9 mouse cellular contexts compared by ENCODE assay signal in genomic region chr9:61375002-61375401, GRCm38 (mm10). TPM values are rescaled to one million over a fixed set of nuclear protein-coding genes. Genes with fewer than 3 reads are reported as not detected.
DNase-seq lines count a peak whose midpoint lies in the region; ATAC-seq and TF ChIP-seq lines count a peak whose summit lies in the region.
"Had no signal": no experiment of that assay in that cellular context is flagged by ENCODE, and none has a peak within 500 bp of the region (broad histone marks: within the 10 kb centered on the region; RNA-seq: fewer than 3 reads in every experiment).

No protein-coding gene starts in this region.

- no peak overlapping the region for H3K9ac ChIP-seq in heart, embryonic 11.5 days (ENCODE audit: low read depth, low read length)
- H3K9ac ChIP-seq in heart, adult 2 months (ENCODE audit: low read depth, low read length) = no peak overlapping the region
- no peak overlapping the region for H3K9ac ChIP-seq in CH12.LX (ENCODE audit: insufficient read depth, low read depth)
- peak overlapping the region; percentile 100 for H3K9ac ChIP-seq in forebrain, embryonic 13.5 days
- H3K9ac ChIP-seq in liver, embryonic 16.5 days (ENCODE audit: low read depth, low read length) = no peak overlapping the region

- no peak for TF ChIP-seq POLR2A in heart, adult 2 months (IDR thresholded peaks at IDR 0.05; ENCODE audit: insufficient read depth, low read depth, low read length)
- no peak for TF ChIP-seq POLR2A in CH12.LX (IDR thresholded peaks at IDR 0.05; ENCODE audit: low read depth, low read length)

- H3K79me2 ChIP-seq in heart, adult 2 months (replicated peaks; ENCODE audit: control insufficient read depth, insufficient read depth, low read length) = no peaks in the 10 kb centered on the region
- peaks cover 13% of the 10 kb centered on the region; the same call in 1 of the 2 replicates for H3K79me2 ChIP-seq in CH12.LX (replicated peaks; ENCODE audit: control insufficient read depth, extremely low read depth, insufficient read depth, poor library complexity, severe bottlenecking)

- in situ Hi-C loops in CH12.LX (cut with MboI; ENCODE audit: low pct_ligation_motif_present, low pct_unique_long_range_greater_than_20kb, low sequenced_read_pairs) = no loop called here

- no peak for TF ChIP-seq RAD21 in CH12.LX (IDR thresholded peaks at IDR 0.05; ENCODE audit: low read depth, low read length)

- no peak for TF ChIP-seq CTCF in heart, adult 2 months (IDR thresholded peaks at IDR 0.05)
- TF ChIP-seq CTCF in CH12.LX (conservative IDR thresholded peaks at IDR 0.05 in 1 of 2, IDR thresholded peaks at IDR 0.05 in 1 of 2; ENCODE audit: low read depth in 2 of 2, low read length in 2 of 2) = no peak

- intact Hi-C loops in heart, adult 2 months (cut with DNase I) = loop anchor here (2.0 kb wide), 1 partner anchor 30 kb away; no protein-coding TSS in a partner anchor

- peak overlapping the region; percentile 88 for H3K4me3 ChIP-seq in heart, embryonic 11.5 days (ENCODE audit: low read depth, low read length)
- H3K4me3 ChIP-seq in heart, adult 2 months = no peak overlapping the region
- peak overlapping the region in 1 of 3 experiments; percentile 83 for H3K4me3 ChIP-seq in CH12.LX (replicated peaks in 1 of 3; ENCODE audit: low read depth in 2 of 3, low read length in 2 of 3, poor library complexity in 1 of 3)
- peak overlapping the region; percentile 93 for H3K4me3 ChIP-seq in forebrain, embryonic 13.5 days
- no peak overlapping the region for H3K4me3 ChIP-seq in liver, embryonic 16.5 days (ENCODE audit: low read depth, low read length)

- WGBS in heart, embryonic 11.5 days (ENCODE audit: insufficient replicate concordance) = 19% methylated on average over 5 of the region's 5 CpGs
- WGBS in heart, adult 2 months = 61% methylated on average over 5 of the region's 5 CpGs
- WGBS in forebrain, embryonic 13.5 days = 8% methylated on average over 5 of the region's 5 CpGs
- WGBS in liver, embryonic 16.5 days (ENCODE audit: insufficient replicate concordance) = 47% methylated on average over 5 of the region's 5 CpGs

- no peaks in the 10 kb centered on the region for H3K9me3 ChIP-seq in heart, embryonic 11.5 days (replicated peaks; ENCODE audit: control insufficient read depth, low read length)
- no peaks in the 10 kb centered on the region for H3K9me3 ChIP-seq in CH12.LX (replicated peaks; ENCODE audit: low read length)
- no peaks in the 10 kb centered on the region for H3K9me3 ChIP-seq in forebrain, embryonic 13.5 days (replicated peaks)
- H3K9me3 ChIP-seq in liver, embryonic 16.5 days (replicated peaks; ENCODE audit: control insufficient read depth, low read length) = no peaks in the 10 kb centered on the region

- no peak overlapping the region for H3K27ac ChIP-seq in heart, embryonic 11.5 days (ENCODE audit: low read depth, low read length)
- no peak overlapping the region for H3K27ac ChIP-seq in heart, adult 2 months
- H3K27ac ChIP-seq in CH12.LX (ENCODE audit: insufficient read depth, low read depth) = no peak overlapping the region
- H3K27ac ChIP-seq in forebrain, embryonic 13.5 days = peak overlapping the region; percentile 94; the same call in 1 of the 2 replicates
- H3K27ac ChIP-seq in liver, embryonic 16.5 days (ENCODE audit: low read length) = no peak overlapping the region

- no peak for TF ChIP-seq EP300 in heart, adult 2 months (IDR thresholded peaks at IDR 0.05; ENCODE audit: insufficient read depth, low read depth, low read length)
- no peak for TF ChIP-seq EP300 in CH12.LX (IDR thresholded peaks at IDR 0.05; ENCODE audit: low read length)

- DNase-seq in heart, adult 2 months = no peak
- no peak for DNase-seq in CH12.LX (ENCODE audit: extremely low read depth)
- DNase-seq in testis, postnatal 10 days (ENCODE audit: low spot score) = no peak
- DNase-seq in heart, adult 9 months (ENCODE audit: low spot score in 2 of 2) = no peak
- DNase-seq: embryo, embryonic 11 days had no signal

- H3K4me1 ChIP-seq in heart, embryonic 11.5 days (ENCODE audit: control insufficient read depth, insufficient read depth, low read length) = peaks cover 59% of the 10 kb centered on the region
- peaks cover 5% of the 10 kb centered on the region for H3K4me1 ChIP-seq in heart, adult 2 months (ENCODE audit: control insufficient read depth, insufficient read depth, low read length)
- peaks cover 3 to 44% of the 10 kb centered on the region in 2 experiments; a peak in 2 of 4 replicates for H3K4me1 ChIP-seq in CH12.LX (ENCODE audit: control insufficient read depth in 1 of 2, insufficient read depth in 2 of 2)
- H3K4me1 ChIP-seq in forebrain, embryonic 13.5 days = peaks cover 71% of the 10 kb centered on the region
- peaks cover 65% of the 10 kb centered on the region for H3K4me1 ChIP-seq in liver, embryonic 16.5 days (ENCODE audit: control insufficient read depth, low read depth, low read length)

- ATAC-seq in heart, embryonic 11.5 days (replicated peaks; ENCODE audit: insufficient number of reproducible peaks, low FRiP score, low TSS enrichment) = no peak
- no peak for ATAC-seq in forebrain, embryonic 13.5 days
- ATAC-seq in liver, embryonic 16.5 days (ENCODE audit: low read depth) = no peak
- ATAC-seq in activated CD4-positive, CD25-positive, alpha-beta regulatory T cell, adult 4 months = no peak

- dilution Hi-C loops in CH12.LX (cut with MboI; ENCODE audit: extremely low pct_ligation_motif_present, extremely low pct_unique_long_range_greater_than_20kb, low sequenced_read_pairs) = no loop called here

- no peaks in the 10 kb centered on the region for H3K36me3 ChIP-seq in heart, embryonic 11.5 days (ENCODE audit: control insufficient read depth, insufficient read depth, low read length)
- no peaks in the 10 kb centered on the region; the same call in 1 of the 2 replicates for H3K36me3 ChIP-seq in heart, adult 2 months (ENCODE audit: control insufficient read depth, insufficient read depth, low read length)
- H3K36me3 ChIP-seq in CH12.LX (replicated peaks in 1 of 2; ENCODE audit: control insufficient read depth in 1 of 2, insufficient read depth in 1 of 2, low read length in 1 of 2) = peaks cover 5 to 47% of the 10 kb centered on the region in 2 experiments
- peaks cover 27% of the 10 kb centered on the region for H3K36me3 ChIP-seq in forebrain, embryonic 13.5 days (ENCODE audit: poor library complexity, severe bottlenecking)
- H3K36me3 ChIP-seq in liver, embryonic 16.5 days (ENCODE audit: control insufficient read depth, insufficient read depth) = no peaks in the 10 kb centered on the region

- H3K27me3 ChIP-seq in heart, embryonic 11.5 days (ENCODE audit: control insufficient read depth, insufficient read depth, low read length) = peaks cover 24% of the 10 kb centered on the region
- H3K27me3 ChIP-seq in heart, adult 2 months (ENCODE audit: control insufficient read depth, insufficient read depth, low read length) = peaks cover 2% of the 10 kb centered on the region; the same call in 1 of the 2 replicates
- H3K27me3 ChIP-seq in CH12.LX (replicated peaks) = no peaks in the 10 kb centered on the region
- no peaks in the 10 kb centered on the region for H3K27me3 ChIP-seq in forebrain, embryonic 13.5 days
- peaks cover 23% of the 10 kb centered on the region for H3K27me3 ChIP-seq in liver, embryonic 16.5 days (ENCODE audit: control insufficient read depth, insufficient read depth, low read depth, low read length)

- H3K4me2 ChIP-seq in heart, embryonic 11.5 days = peak overlapping the region; percentile 96
- H3K4me2 ChIP-seq in CH12.LX (ENCODE audit: insufficient read depth, low read depth, poor library complexity, severe bottlenecking) = peak overlapping the region; percentile 97
- H3K4me2 ChIP-seq in forebrain, embryonic 13.5 days = peak overlapping the region; percentile 81
- H3K4me2 ChIP-seq in liver, embryonic 16.5 days (ENCODE audit: low read depth, low read length) = peak overlapping the region; percentile 95

TF ChIP-seq in CH12.LX, 34 proteins besides CTCF, POLR2A, EP300 and RAD21:
- TF ChIP-seq USF1 (IDR thresholded peaks at IDR 0.05; ENCODE audit: low read depth, low read length) (no peak), ZKSCAN1 (IDR thresholded peaks at IDR 0.05; ENCODE audit: borderline replicate concordance, low read depth, low read length) (no peak), TBP (conservative IDR thresholded peaks at IDR 0.05; ENCODE audit: low read depth, low read length) (no peak), PAX5 (IDR thresholded peaks at IDR 0.05; ENCODE audit: low read length) (no peak), CHD2 (IDR thresholded peaks at IDR 0.05; ENCODE audit: low read length) (no peak), GABPA (IDR thresholded peaks at IDR 0.05; ENCODE audit: insufficient replicate concordance, low read depth, low read length) (no peak), TCF12 (IDR thresholded peaks at IDR 0.05; ENCODE audit: low read depth, low read length) (no peak), ELF1 (IDR thresholded peaks at IDR 0.05; ENCODE audit: low read depth, low read length) (no peak), ETS1 (conservative IDR thresholded peaks at IDR 0.05; ENCODE audit: low read depth, low read length) (no peak), SIN3A (IDR thresholded peaks at IDR 0.05; ENCODE audit: low read length) (no peak), SMC3 (IDR thresholded peaks at IDR 0.05; ENCODE audit: low read depth, low read length) (no peak), JUN (IDR thresholded peaks at IDR 0.05; ENCODE audit: insufficient read depth, low read depth, low read length) (no peak), JUND (conservative IDR thresholded peaks at IDR 0.05; ENCODE audit: low read depth, low read length) (no peak)

RNA-seq across cellular contexts. Expression of gene Tle3, which starts 2.8 kb away (rescaled TPM):
- polyA plus RNA-seq in heart, embryonic 11.5 days (2014; fragmentation: Nextera tagmentation; extraction: Ambion mirVana) = 9.3 and 11.4 TPM in 2 replicates
- 10 to 100 TPM; 16.5 to 16.8 TPM for total RNA-seq in heart, adult 2 months (2021)
- 15.7 and 16.6 TPM in 2 replicates for polyA plus RNA-seq in heart, adult 2 months (2012; rRNA removed)
- total RNA-seq in CH12.LX (2012; rRNA removed) (17.2 and 22.8 TPM in 2 replicates), CH12.LX (2014; rRNA removed) (8.1 and 8.4 TPM in 2 replicates)
- polyA plus RNA-seq in CH12.LX (2012; ENCODE audit: insufficient read length, low read depth) = 26.0 and 29.1 TPM in 2 replicates
- polyA plus RNA-seq in forebrain, embryonic 13.5 days (2015; fragmentation: Nextera tagmentation; extraction: Ambion mirVana) = 36.6 and 39.2 TPM in 2 replicates
- polyA plus RNA-seq in liver, embryonic 16.5 days (2015; fragmentation: Nextera tagmentation; extraction: Ambion mirVana) = 3.0 and 3.6 TPM in 2 replicates
- 10 to 100 TPM; 20.4 to 21.1 TPM for polyA plus RNA-seq in activated CD4-positive, CD25-positive, alpha-beta regulatory T cell, adult 4 months (2017; shearing (Covaris generic))

Comparison
In these comparisons a context has a peak if more than half of its experiments do, and no peak if none do; other contexts are left out.
1. H3K4me3 ChIP-seq: peak in heart, embryonic 11.5 days (single experiment) and forebrain, embryonic 13.5 days (single experiment); none in heart, adult 2 months (single experiment) and liver, embryonic 16.5 days (single experiment).
2. Peak in every context shown above with its lines, with median percentiles within 50 percentile points of each other: H3K4me2 ChIP-seq.